Mouse (Mus musculus): Measurements from ENCODE around the gene Fam129a. TPM values are rescaled to one million over a fixed set of nuclear protein-coding genes. Genes with fewer than 3 reads are reported as not detected.

Fam129a gene
- polyA plus RNA-seq, 1 experiment from 2014 or later = 1.3 TPM

DNA sequence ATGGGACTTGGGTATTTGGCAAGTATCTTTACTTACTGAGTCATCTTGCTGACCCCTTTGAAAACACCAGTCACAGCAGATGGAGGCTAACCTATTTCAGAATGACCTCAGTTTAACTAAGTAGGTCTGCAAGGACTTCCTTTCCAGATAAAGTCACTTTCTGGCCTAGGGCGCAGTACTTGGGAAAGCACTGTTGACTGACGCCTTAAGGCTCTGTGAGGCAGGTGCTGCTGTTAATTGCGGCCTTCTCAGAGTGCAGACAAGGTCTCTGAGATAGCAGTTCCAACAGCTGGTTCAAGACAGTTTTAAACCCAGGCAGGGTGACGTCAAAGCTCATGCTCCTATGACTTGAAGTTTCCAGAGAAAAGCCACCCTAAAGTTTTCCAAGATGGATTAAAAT is 89.3 kb downstream of the Fam129a start:
- no peaks in the 10 kb centered on the region for H3K27me3 ChIP-seq (ENCODE audit: control insufficient read depth, insufficient read depth, low read length)
- H3K4me1 ChIP-seq (replicated peaks; ENCODE audit: control insufficient read depth, insufficient read depth, low read length) = no peaks in the 10 kb centered on the region
- H3K9me3 ChIP-seq (ENCODE audit: control insufficient read depth, low read length) = no peaks in the 10 kb centered on the region
- H3K36me3 ChIP-seq (ENCODE audit: control insufficient read depth, insufficient read depth, low read length) = no peaks in the 10 kb centered on the region
- H3K9ac ChIP-seq (ENCODE audit: low read length) = no peak overlapping the region
- no peak overlapping the region for H3K4me2 ChIP-seq (ENCODE audit: low read depth, low read length, severe bottlenecking)
- no peak for ATAC-seq (replicated peaks; ENCODE audit: low FRiP score)
- WGBS = 94% methylated on average over 4 of the region's 4 CpGs
- H3K4me3 ChIP-seq (ENCODE audit: low read depth, low read length) = no peak overlapping the region
- DNase-seq (ENCODE audit: low spot score) = no peak
- H3K27ac ChIP-seq (ENCODE audit: low read depth, low read length) = no peak overlapping the region

DNA sequence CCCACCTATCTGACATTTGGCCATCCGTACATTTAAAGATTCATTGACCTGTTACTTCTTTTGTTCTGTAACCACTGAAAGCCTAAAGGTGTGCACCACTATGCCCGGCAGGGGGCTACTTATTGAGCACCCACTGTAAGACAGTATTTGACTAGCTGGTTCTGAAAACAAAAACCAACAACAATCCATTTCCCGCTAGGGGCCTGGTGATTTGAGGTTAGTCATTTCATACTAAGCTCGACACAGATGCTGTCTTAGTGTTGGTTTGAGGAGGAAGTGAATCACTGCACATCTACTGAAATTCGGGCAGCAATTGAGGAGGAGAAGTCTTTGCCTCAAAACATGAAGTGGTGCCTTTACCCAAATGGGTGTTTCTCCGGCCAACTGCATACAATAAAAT is 89.9 kb downstream of the Fam129a start:
- Histone ChIP-seq H3K9ac (ENCODE audit: low read length) (no peak overlapping the region), H3K4me3 (ENCODE audit: low read depth, low read length) (no peak overlapping the region), H3K27ac (ENCODE audit: low read depth, low read length) (no peak overlapping the region), H3K27me3 (ENCODE audit: control insufficient read depth, insufficient read depth, low read length) (no peaks in the 10 kb centered on the region), H3K9me3 (ENCODE audit: control insufficient read depth, low read length) (no peaks in the 10 kb centered on the region), H3K36me3 (ENCODE audit: control insufficient read depth, insufficient read depth, low read length) (no peaks in the 10 kb centered on the region), H3K4me1 (replicated peaks; ENCODE audit: control insufficient read depth, insufficient read depth, low read length) (no peaks in the 10 kb centered on the region), H3K4me2 (ENCODE audit: low read depth, low read length, severe bottlenecking) (no peak overlapping the region)
- no peak for DNase-seq (ENCODE audit: low spot score)
- ATAC-seq (replicated peaks; ENCODE audit: low FRiP score) = no peak
- 89% methylated on average over 6 of the region's 6 CpGs for WGBS

DNA sequence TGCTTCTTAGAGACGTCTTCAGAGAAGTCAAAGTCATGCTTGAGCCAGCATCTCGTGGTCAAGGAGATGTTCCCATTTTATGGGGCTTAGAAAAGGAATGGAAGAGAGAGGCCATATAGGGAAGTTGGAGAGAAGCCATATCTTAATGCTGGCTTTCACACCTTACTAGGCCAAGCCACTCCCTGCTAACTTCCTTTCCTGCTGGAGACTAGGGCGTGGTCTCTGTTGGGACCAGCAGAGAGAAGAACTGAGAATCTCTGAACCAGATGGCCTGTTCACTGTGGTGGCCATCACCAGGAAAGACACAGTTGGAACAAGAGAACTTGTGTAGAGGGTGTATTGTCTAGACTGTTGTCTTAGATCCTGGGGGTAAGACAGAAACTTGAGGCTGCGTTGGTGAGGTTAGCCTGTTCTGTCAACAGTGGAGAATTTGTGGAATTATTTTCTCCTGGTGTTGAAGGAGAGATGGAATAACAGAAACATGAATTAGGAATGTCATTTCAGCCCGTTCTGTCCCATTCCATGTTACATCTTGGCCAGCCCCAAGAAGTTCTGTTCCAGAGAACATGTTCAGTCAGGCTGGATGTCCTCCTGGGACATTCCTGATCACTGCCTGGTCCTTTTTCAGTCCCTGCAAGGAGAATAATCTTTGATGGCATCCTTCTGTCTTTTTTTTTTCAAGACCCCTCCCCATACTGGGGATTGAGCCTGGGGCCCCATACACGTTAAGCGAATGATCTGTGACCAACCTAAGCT is 90.9 kb downstream of the Fam129a start:
- Histone ChIP-seq H3K4me2 (ENCODE audit: low read depth, low read length, severe bottlenecking) (no peak overlapping the region), H3K27ac (ENCODE audit: low read depth, low read length) (no peak overlapping the region), H3K4me3 (ENCODE audit: low read depth, low read length) (no peak overlapping the region), H3K9me3 (ENCODE audit: control insufficient read depth, low read length) (no peaks in the 10 kb centered on the region), H3K9ac (ENCODE audit: low read length) (no peak overlapping the region), H3K36me3 (ENCODE audit: control insufficient read depth, insufficient read depth, low read length) (no peaks in the 10 kb centered on the region), H3K27me3 (ENCODE audit: control insufficient read depth, insufficient read depth, low read length) (no peaks in the 10 kb centered on the region), H3K4me1 (replicated peaks; ENCODE audit: control insufficient read depth, insufficient read depth, low read length) (no peaks in the 10 kb centered on the region)
- ATAC-seq (replicated peaks; ENCODE audit: low FRiP score) (no peak), DNase-seq (ENCODE audit: low spot score) (no peak)
- WGBS = 88% methylated on average over 7 of the region's 7 CpGs

DNA sequence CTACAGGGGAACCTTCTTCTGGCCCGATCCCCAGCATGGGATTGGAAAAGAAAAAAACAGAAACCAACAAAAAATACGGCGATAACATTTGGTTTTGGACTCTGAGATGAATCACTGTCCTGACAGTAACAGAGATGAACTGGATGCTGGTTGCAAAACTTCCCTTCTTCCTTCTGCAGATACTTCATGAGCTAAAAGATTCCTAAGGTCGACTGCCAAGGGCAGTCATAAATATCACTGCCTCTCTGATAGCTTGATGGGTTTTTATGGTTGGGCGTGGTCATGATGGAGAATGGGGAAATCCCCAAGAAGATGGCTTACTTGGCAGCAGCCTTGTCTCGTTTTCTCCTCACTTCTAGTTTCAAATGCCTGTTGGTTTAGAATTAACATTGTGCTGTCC is 92.0 kb downstream of the Fam129a start:
- Histone ChIP-seq H3K4me2 (ENCODE audit: low read depth, low read length, severe bottlenecking) (no peak overlapping the region), H3K27me3 (ENCODE audit: control insufficient read depth, insufficient read depth, low read length) (no peaks in the 10 kb centered on the region), H3K27ac (ENCODE audit: low read depth, low read length) (no peak overlapping the region), H3K9me3 (ENCODE audit: control insufficient read depth, low read length) (no peaks in the 10 kb centered on the region), H3K4me1 (replicated peaks; ENCODE audit: control insufficient read depth, insufficient read depth, low read length) (no peaks in the 10 kb centered on the region), H3K9ac (ENCODE audit: low read length) (no peak overlapping the region), H3K36me3 (ENCODE audit: control insufficient read depth, insufficient read depth, low read length) (no peaks in the 10 kb centered on the region), H3K4me3 (ENCODE audit: low read depth, low read length) (no peak overlapping the region)
- WGBS = 89% methylated on average over 6 of the region's 6 CpGs
- ATAC-seq (replicated peaks; ENCODE audit: low FRiP score) = no peak
- no peak for DNase-seq (ENCODE audit: low spot score)

DNA sequence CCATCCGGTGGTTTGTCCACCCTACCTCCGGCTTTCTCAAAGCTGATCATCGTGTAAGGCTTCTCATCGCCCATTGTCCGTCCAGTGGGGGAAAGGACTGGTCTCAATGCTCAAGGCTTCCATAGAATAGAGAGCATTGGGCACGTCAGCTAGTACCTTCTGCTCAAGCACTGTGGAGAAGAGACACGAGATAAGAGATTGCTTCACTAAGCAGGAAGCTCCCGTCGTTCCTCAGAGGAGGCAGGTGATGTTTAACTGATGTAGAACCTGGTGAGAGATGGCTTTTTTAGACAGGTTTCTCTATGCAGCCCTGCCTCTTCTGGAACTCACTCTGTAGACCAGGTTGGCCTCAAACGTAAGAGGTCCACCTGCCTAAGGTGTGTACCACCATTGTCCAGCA is 93.4 kb downstream of the Fam129a start:
- 93% methylated on average over 10 of the region's 10 CpGs for WGBS
- Histone ChIP-seq H3K4me2 (ENCODE audit: low read depth, low read length, severe bottlenecking) (no peak overlapping the region), H3K27ac (ENCODE audit: low read depth, low read length) (no peak overlapping the region), H3K4me3 (ENCODE audit: low read depth, low read length) (no peak overlapping the region), H3K9me3 (ENCODE audit: control insufficient read depth, low read length) (no peaks in the 10 kb centered on the region), H3K9ac (ENCODE audit: low read length) (no peak overlapping the region), H3K4me1 (replicated peaks; ENCODE audit: control insufficient read depth, insufficient read depth, low read length) (no peaks in the 10 kb centered on the region), H3K36me3 (ENCODE audit: control insufficient read depth, insufficient read depth, low read length) (no peaks in the 10 kb centered on the region), H3K27me3 (ENCODE audit: control insufficient read depth, insufficient read depth, low read length) (no peaks in the 10 kb centered on the region)
- no peak for ATAC-seq (replicated peaks; ENCODE audit: low FRiP score)
- DNase-seq (ENCODE audit: low spot score) = no peak

DNA sequence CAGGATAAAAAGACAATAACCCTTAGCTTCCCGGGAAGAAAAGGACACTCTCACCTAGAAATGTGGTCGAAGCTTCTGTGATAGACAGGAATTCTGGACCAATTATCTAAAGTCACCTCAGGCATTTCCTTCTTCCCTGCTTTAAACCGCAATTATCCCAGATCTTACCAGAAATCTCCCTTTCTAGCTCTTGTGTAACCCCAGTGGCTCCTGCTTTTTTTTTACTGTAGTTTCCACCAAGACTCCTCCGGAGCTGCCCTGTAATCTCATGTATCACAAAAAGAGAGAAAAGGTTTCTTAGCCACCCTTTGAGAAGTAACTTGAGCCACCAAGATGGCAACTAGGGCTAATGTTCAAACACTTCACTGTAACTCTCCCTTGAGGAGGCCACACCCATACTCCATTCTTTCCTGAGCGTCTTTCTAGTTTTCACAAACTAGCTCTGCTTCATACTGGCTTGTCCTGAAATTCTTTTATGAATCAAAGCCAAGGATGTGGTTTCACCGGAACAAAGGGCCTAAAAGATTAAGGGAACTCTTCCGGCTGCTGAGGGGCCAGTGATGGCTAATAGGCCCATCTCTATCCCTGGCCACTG is 93.9 kb downstream of the Fam129a start:
- Histone ChIP-seq H3K27me3 (ENCODE audit: control insufficient read depth, insufficient read depth, low read length) (no peaks in the 10 kb centered on the region), H3K36me3 (ENCODE audit: control insufficient read depth, insufficient read depth, low read length) (no peaks in the 10 kb centered on the region), H3K4me1 (replicated peaks; ENCODE audit: control insufficient read depth, insufficient read depth, low read length) (no peaks in the 10 kb centered on the region), H3K9me3 (ENCODE audit: control insufficient read depth, low read length) (no peaks in the 10 kb centered on the region), H3K4me2 (ENCODE audit: low read depth, low read length, severe bottlenecking) (no peak overlapping the region), H3K9ac (ENCODE audit: low read length) (no peak overlapping the region), H3K27ac (ENCODE audit: low read depth, low read length) (no peak overlapping the region), H3K4me3 (ENCODE audit: low read depth, low read length) (no peak overlapping the region)
- WGBS = 77% methylated on average over 7 of the region's 7 CpGs
- ATAC-seq (replicated peaks; ENCODE audit: low FRiP score) (no peak), DNase-seq (ENCODE audit: low spot score) (no peak)

DNA sequence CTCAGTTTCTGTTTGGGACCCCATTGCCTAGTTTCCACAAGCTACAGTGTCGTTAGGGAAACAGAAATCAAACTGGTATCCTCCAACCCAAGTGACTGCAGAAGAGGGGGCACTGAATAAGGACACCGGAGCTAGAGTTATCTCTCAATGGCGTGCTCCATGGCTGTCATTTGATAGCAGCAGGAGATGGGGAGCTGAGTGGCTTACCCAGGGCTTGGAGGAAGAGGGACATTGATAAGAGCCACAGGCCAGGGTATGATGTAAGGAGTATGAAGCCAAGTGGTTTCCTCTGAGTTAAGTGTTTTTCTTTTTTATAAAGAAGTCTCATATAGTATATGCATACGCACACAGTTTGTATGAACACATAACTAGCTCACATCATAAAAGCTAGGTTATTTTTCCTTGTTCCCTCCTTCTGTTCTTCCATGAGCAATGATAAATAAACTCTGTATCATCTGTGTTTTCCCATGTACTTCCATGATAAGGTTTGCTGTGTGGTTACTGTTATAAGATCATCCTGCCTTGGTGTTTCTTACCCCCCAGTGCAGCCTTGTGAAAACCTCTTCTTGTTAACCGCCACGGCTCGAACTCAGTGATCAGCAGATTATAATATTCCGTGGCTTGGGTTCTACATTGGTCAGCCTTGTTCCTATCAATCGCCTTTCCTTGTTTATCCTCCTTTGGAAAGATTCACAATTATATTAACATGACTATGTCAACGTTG is 96.5 kb downstream of the Fam129a start:
- ATAC-seq (replicated peaks; ENCODE audit: low FRiP score) = no peak
- H3K27me3 ChIP-seq (ENCODE audit: control insufficient read depth, insufficient read depth, low read length) = no peaks in the 10 kb centered on the region
- H3K36me3 ChIP-seq (ENCODE audit: control insufficient read depth, insufficient read depth, low read length) = no peaks in the 10 kb centered on the region
- no peak overlapping the region for H3K9ac ChIP-seq (ENCODE audit: low read length)
- H3K9me3 ChIP-seq (ENCODE audit: control insufficient read depth, low read length) = no peaks in the 10 kb centered on the region
- no peaks in the 10 kb centered on the region for H3K4me1 ChIP-seq (replicated peaks; ENCODE audit: control insufficient read depth, insufficient read depth, low read length)
- H3K4me2 ChIP-seq (ENCODE audit: low read depth, low read length, severe bottlenecking) = no peak overlapping the region
- no peak overlapping the region for H3K4me3 ChIP-seq (ENCODE audit: low read depth, low read length)
- 86% methylated on average over 10 of the region's 10 CpGs for WGBS
- no peak overlapping the region for H3K27ac ChIP-seq (ENCODE audit: low read depth, low read length)
- DNase-seq (ENCODE audit: low spot score) = no peak

DNA sequence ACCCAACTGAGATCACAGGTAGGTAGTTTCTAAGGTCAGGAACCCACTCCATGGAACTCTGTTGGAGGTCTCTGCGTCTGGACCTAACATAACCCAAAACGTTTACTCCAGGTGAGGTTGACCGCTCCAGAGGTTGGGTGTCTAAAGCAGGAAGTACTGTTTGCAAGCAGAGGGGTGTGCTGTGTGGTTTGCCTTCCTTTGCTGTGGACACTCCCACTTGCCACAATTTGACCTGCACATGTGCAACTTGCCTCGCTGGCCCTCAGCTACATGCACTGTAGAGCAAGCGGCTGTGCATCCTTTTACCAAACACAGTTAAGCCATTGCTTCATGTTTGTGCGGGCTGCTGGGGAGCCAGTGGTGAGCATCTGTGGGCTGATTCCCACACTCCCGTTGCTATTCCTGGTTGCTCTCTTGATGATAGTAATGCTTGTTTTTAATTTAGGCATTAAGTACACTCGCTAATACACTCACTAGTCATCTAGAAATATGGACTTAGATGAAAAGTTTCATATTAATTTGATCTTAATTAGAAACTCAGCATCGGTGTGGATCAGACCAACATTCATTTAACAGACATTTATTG is 99.1 kb downstream of the Fam129a start:
- ATAC-seq (replicated peaks; ENCODE audit: low FRiP score) = no peak
- WGBS = 90% methylated on average over 9 of the region's 9 CpGs
- H3K27me3 ChIP-seq (ENCODE audit: control insufficient read depth, insufficient read depth, low read length) = no peaks in the 10 kb centered on the region

More for the DNA sequence above, 99.1 kb downstream of the Fam129a start:
- H3K4me1 ChIP-seq (replicated peaks; ENCODE audit: control insufficient read depth, insufficient read depth, low read length) = no peaks in the 10 kb centered on the region
- H3K9me3 ChIP-seq (ENCODE audit: control insufficient read depth, low read length) = no peaks in the 10 kb centered on the region
- no peak for DNase-seq (ENCODE audit: low spot score)
- no peak overlapping the region for H3K27ac ChIP-seq (ENCODE audit: low read depth, low read length)
- no peak overlapping the region for H3K9ac ChIP-seq (ENCODE audit: low read length)
- H3K4me2 ChIP-seq (ENCODE audit: low read depth, low read length, severe bottlenecking) = no peak overlapping the region
- no peaks in the 10 kb centered on the region for H3K36me3 ChIP-seq (ENCODE audit: control insufficient read depth, insufficient read depth, low read length)
- H3K4me3 ChIP-seq (ENCODE audit: low read depth, low read length) = no peak overlapping the region
